In genomic region chr13:53193713-53194112, GRCm38 (mm10) we compare ENCODE assay signal across 15 mouse cellular contexts.
DNase-seq lines count a peak whose midpoint lies in the region; ATAC-seq and TF ChIP-seq lines count a peak whose summit lies in the region.
"Had no signal": no experiment of that assay in that cellular context is flagged by ENCODE, and none has a peak within 500 bp of the region (broad histone marks: within the 10 kb centered on the region; RNA-seq: fewer than 3 reads in every experiment).

No protein-coding gene starts in this region.

- no peak for TF ChIP-seq EP300 in ES-Bruce4 (IDR thresholded peaks at IDR 0.05; ENCODE audit: insufficient read depth, low read depth, low read length)

- H3K9ac ChIP-seq in heart, embryonic 13.5 days = peak overlapping the region; percentile 55
- H3K9ac ChIP-seq in ES-Bruce4 (ENCODE audit: low read depth, poor library complexity, severe bottlenecking) = peak overlapping the region; percentile 2; the same call in 1 of the 2 replicates
- no peak overlapping the region for H3K9ac ChIP-seq in embryonic facial prominence, embryonic 13.5 days
- 0 out of 2 replicates have a peak overlapping the region, but pooled peaks have one; percentile 0 for H3K9ac ChIP-seq in limb, embryonic 12.5 days (replicated peaks)
- no peak overlapping the region for H3K9ac ChIP-seq in hindbrain, embryonic 11.5 days (ENCODE audit: low read depth, low read length)
- H3K9ac ChIP-seq: hindbrain, embryonic 15.5 days; lung, embryonic 15.5 days; midbrain, embryonic 12.5 days had no signal

- peaks cover 74% of the 10 kb centered on the region for H3K4me1 ChIP-seq in heart, embryonic 13.5 days
- peaks cover 10% of the 10 kb centered on the region for H3K4me1 ChIP-seq in ES-Bruce4 (ENCODE audit: control insufficient read depth, insufficient read depth, low read length)
- H3K4me1 ChIP-seq in embryonic facial prominence, embryonic 13.5 days = peaks cover 75% of the 10 kb centered on the region
- H3K4me1 ChIP-seq in limb, embryonic 12.5 days (replicated peaks) = peaks cover 95% of the 10 kb centered on the region
- no peaks in the 10 kb centered on the region for H3K4me1 ChIP-seq in hindbrain, embryonic 11.5 days (replicated peaks; ENCODE audit: control insufficient read depth, insufficient read depth, low read length)
- H3K4me1 ChIP-seq: hindbrain, embryonic 15.5 days had no signal

- no peak for ATAC-seq in heart, embryonic 13.5 days (ENCODE audit: extremely low read depth, insufficient number of reproducible peaks, low FRiP score, low TSS enrichment)
- ATAC-seq in embryonic facial prominence, embryonic 13.5 days (ENCODE audit: insufficient number of reproducible peaks, insufficient read depth, low FRiP score, low TSS enrichment, low read depth) = no peak
- peak; percentile 77 for ATAC-seq in limb, embryonic 12.5 days (ENCODE audit: insufficient number of reproducible peaks, insufficient read depth, low FRiP score, low TSS enrichment, low read depth)
- no peak for ATAC-seq in hindbrain, embryonic 11.5 days (ENCODE audit: low FRiP score)
- ATAC-seq: Patski had no signal

- intact Hi-C loops in left cerebral cortex, postnatal 25 days (cut with DNase I) = no loop called here

- no peak overlapping the region for H3K4me3 ChIP-seq in heart, embryonic 13.5 days
- H3K4me3 ChIP-seq in ES-Bruce4 (ENCODE audit: low read depth, low read length) = no peak overlapping the region
- no peak overlapping the region for H3K4me3 ChIP-seq in embryonic facial prominence, embryonic 13.5 days
- no peak overlapping the region for H3K4me3 ChIP-seq in limb, embryonic 12.5 days (replicated peaks)
- H3K4me3 ChIP-seq in hindbrain, embryonic 11.5 days (ENCODE audit: low read depth, low read length) = no peak overlapping the region
- H3K4me3 ChIP-seq: hindbrain, embryonic 15.5 days; lung, embryonic 15.5 days; midbrain, embryonic 12.5 days had no signal

- H3K27ac ChIP-seq in heart, embryonic 13.5 days (replicated peaks) = peak overlapping the region; percentile 40
- H3K27ac ChIP-seq in ES-Bruce4 (ENCODE audit: insufficient read depth, low read length) = peak overlapping the region; percentile 70
- peak overlapping the region; percentile 64 for H3K27ac ChIP-seq in embryonic facial prominence, embryonic 13.5 days
- peak overlapping the region; percentile 94 for H3K27ac ChIP-seq in limb, embryonic 12.5 days
- H3K27ac ChIP-seq in hindbrain, embryonic 11.5 days (ENCODE audit: low read depth, low read length) = no peak overlapping the region
- H3K27ac ChIP-seq: hindbrain, embryonic 15.5 days; lung, embryonic 15.5 days; midbrain, embryonic 12.5 days had no signal

- H3K27me3 ChIP-seq in heart, embryonic 13.5 days (replicated peaks) = no peaks in the 10 kb centered on the region
- H3K27me3 ChIP-seq in ES-Bruce4 (ENCODE audit: control insufficient read depth, insufficient read depth, low read length, poor library complexity, severe bottlenecking) = no peaks in the 10 kb centered on the region
- H3K27me3 ChIP-seq in embryonic facial prominence, embryonic 13.5 days = no peaks in the 10 kb centered on the region
- H3K27me3 ChIP-seq in limb, embryonic 12.5 days = no peaks in the 10 kb centered on the region
- H3K27me3 ChIP-seq in hindbrain, embryonic 11.5 days (ENCODE audit: control insufficient read depth, insufficient read depth, low read length) = no peaks in the 10 kb centered on the region
- H3K27me3 ChIP-seq: hindbrain, embryonic 15.5 days; lung, embryonic 15.5 days had no signal

- no peak for DNase-seq in heart, adult 8-10 months (ENCODE audit: low spot score)
- no peak for DNase-seq in left cerebral cortex, postnatal 25 days (ENCODE audit: low spot score in 2 of 2)
- DNase-seq in cerebellum, adult 11-12 months = no peak
- no peak for DNase-seq in hindbrain, embryonic 11.5 days (ENCODE audit: low spot score)
- DNase-seq: adrenal gland, postnatal 14 days; gastrocnemius, postnatal 10 days; thymus, postnatal 4 days had no signal

- no peaks in the 10 kb centered on the region for H3K36me3 ChIP-seq in heart, embryonic 13.5 days
- H3K36me3 ChIP-seq in ES-Bruce4 (ENCODE audit: control insufficient read depth, insufficient read depth, low read length, poor library complexity, severe bottlenecking) = no peaks in the 10 kb centered on the region
- H3K36me3 ChIP-seq in embryonic facial prominence, embryonic 13.5 days = no peaks in the 10 kb centered on the region
- H3K36me3 ChIP-seq in limb, embryonic 12.5 days = no peaks in the 10 kb centered on the region
- no peaks in the 10 kb centered on the region for H3K36me3 ChIP-seq in hindbrain, embryonic 11.5 days (ENCODE audit: control insufficient read depth, insufficient read depth, low read length)
- H3K36me3 ChIP-seq: hindbrain, embryonic 15.5 days; lung, embryonic 15.5 days; midbrain, embryonic 12.5 days had no signal

- H3K4me2 ChIP-seq in heart, embryonic 13.5 days = 0 out of 2 replicates have a peak overlapping the region, but pooled peaks have one; percentile 16
- no peak overlapping the region for H3K4me2 ChIP-seq in embryonic facial prominence, embryonic 13.5 days
- peak overlapping the region; percentile 34 for H3K4me2 ChIP-seq in limb, embryonic 12.5 days
- no peak overlapping the region for H3K4me2 ChIP-seq in hindbrain, embryonic 11.5 days (replicated peaks; ENCODE audit: low read depth, low read length)
- H3K4me2 ChIP-seq: hindbrain, embryonic 15.5 days; lung, embryonic 15.5 days; midbrain, embryonic 12.5 days had no signal

- no peak for TF ChIP-seq POLR2A in ES-Bruce4 (IDR thresholded peaks at IDR 0.05; ENCODE audit: insufficient read depth, low read length)

- no peaks in the 10 kb centered on the region for H3K9me3 ChIP-seq in heart, embryonic 13.5 days
- H3K9me3 ChIP-seq in ES-Bruce4 (replicated peaks; ENCODE audit: control insufficient read depth, insufficient read depth, low read length, poor library complexity, severe bottlenecking) = no peaks in the 10 kb centered on the region
- no peaks in the 10 kb centered on the region for H3K9me3 ChIP-seq in embryonic facial prominence, embryonic 13.5 days
- H3K9me3 ChIP-seq in limb, embryonic 12.5 days = no peaks in the 10 kb centered on the region
- no peaks in the 10 kb centered on the region for H3K9me3 ChIP-seq in hindbrain, embryonic 11.5 days (ENCODE audit: control insufficient read depth, low read length)
- H3K9me3 ChIP-seq: hindbrain, embryonic 15.5 days; lung, embryonic 15.5 days; midbrain, embryonic 12.5 days had no signal

- 34% methylated on average over 6 of the region's 6 CpGs for WGBS in heart, embryonic 13.5 days
- 35% methylated on average over 6 of the region's 6 CpGs for WGBS in embryonic facial prominence, embryonic 13.5 days
- 10% methylated on average over 6 of the region's 6 CpGs for WGBS in limb, embryonic 12.5 days
- 56% methylated on average over 6 of the region's 6 CpGs for WGBS in hindbrain, embryonic 11.5 days

- no peak for TF ChIP-seq CTCF in ES-Bruce4 (IDR thresholded peaks at IDR 0.05; ENCODE audit: low read depth, low read length)

Comparison
In these comparisons a context has a peak if more than half of its experiments do, and no peak if none do; other contexts are left out.
1. H3K4me2 ChIP-seq: peak in heart, embryonic 13.5 days (single experiment) and limb, embryonic 12.5 days (single experiment); none in embryonic facial prominence, embryonic 13.5 days (single experiment) and hindbrain, embryonic 11.5 days (single experiment).
2. H3K9ac ChIP-seq: peak in heart, embryonic 13.5 days (single experiment), ES-Bruce4 (single experiment) and limb, embryonic 12.5 days (single experiment); none in embryonic facial prominence, embryonic 13.5 days (single experiment) and hindbrain, embryonic 11.5 days (single experiment).